Mouse (Mus musculus): ENCODE results near the gene Gsdma2. TPM values are rescaled to one million over a fixed set of nuclear protein-coding genes. Genes with fewer than 3 reads are reported as not detected.

Gsdma2 gene
- polyA plus RNA-seq, 1 experiment, result not detected

DNA sequence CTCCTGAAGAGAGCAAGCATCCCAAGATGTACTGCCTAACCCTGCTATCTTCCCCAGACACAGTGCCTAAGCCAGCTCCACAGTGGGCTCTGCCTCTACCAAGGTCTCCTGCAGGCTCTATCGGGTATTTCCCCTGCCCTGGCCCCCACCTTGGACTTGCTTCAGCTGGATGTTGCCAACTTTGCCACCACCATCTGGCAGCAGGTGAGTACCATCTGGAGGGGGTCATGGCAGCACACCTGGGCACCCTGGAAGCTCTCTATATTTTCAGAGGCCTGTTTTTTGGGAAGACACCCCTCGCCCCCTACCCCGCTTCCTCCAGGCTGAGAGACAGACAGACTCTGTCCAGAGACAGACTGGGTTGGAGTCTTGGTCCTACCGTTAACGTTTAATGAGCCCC, 55.8 kb downstream of the Gsdma2 start:
- TF ChIP-seq USF1 (IDR thresholded peaks at IDR 0.05; ENCODE audit: low read depth) (no peak), CEBPB (IDR thresholded peaks at IDR 0.05; ENCODE audit: insufficient read depth, poor library complexity, severe bottlenecking) (no peak), POLR2AphosphoS2 (IDR thresholded peaks at IDR 0.05; ENCODE audit: insufficient read length, low read depth) (no peak), SRF (IDR thresholded peaks at IDR 0.05; ENCODE audit: control insufficient read depth, insufficient read length, low read depth) (no peak), MYOG (IDR thresholded peaks at IDR 0.05; ENCODE audit: control insufficient read depth in 1 of 3, insufficient read depth in 1 of 3, insufficient read length in 2 of 3, low read depth in 2 of 3) (no peak), REST (IDR thresholded peaks at IDR 0.05; ENCODE audit: insufficient read depth, insufficient read length) (no peak), MYOD1 (IDR thresholded peaks at IDR 0.05; ENCODE audit: control insufficient read depth in 1 of 3, insufficient read length in 2 of 3, low read depth in 2 of 3) (no peak), TCF12 (IDR thresholded peaks at IDR 0.05; ENCODE audit: insufficient read depth, poor library complexity, severe bottlenecking) (no peak), E2F4 (IDR thresholded peaks at IDR 0.05; ENCODE audit: insufficient read depth) (no peak), POLR2A (IDR thresholded peaks at IDR 0.05; ENCODE audit: insufficient read length, low read depth) (no peak), TCF3 (IDR thresholded peaks at IDR 0.05; ENCODE audit: insufficient read length, low read depth) (no peak), MAX (IDR thresholded peaks at IDR 0.05; ENCODE audit: low read depth) (no peak)
- no peaks in the 10 kb centered on the region for H3K36me3 ChIP-seq (ENCODE audit: control insufficient read depth, insufficient read depth)
- H3K4me3 ChIP-seq, result no peak overlapping the region
- no peak overlapping the region for H3ac ChIP-seq (ENCODE audit: control insufficient read depth, insufficient read length)
- no peak overlapping the region for H3K4me2 ChIP-seq (ENCODE audit: low read depth)
- H3K27me3 ChIP-seq (ENCODE audit: control insufficient read depth, insufficient read depth, insufficient read length), result no peaks in the 10 kb centered on the region
- no peaks in the 10 kb centered on the region for H3K79me2 ChIP-seq (ENCODE audit: control insufficient read depth, insufficient read depth)

DNA sequence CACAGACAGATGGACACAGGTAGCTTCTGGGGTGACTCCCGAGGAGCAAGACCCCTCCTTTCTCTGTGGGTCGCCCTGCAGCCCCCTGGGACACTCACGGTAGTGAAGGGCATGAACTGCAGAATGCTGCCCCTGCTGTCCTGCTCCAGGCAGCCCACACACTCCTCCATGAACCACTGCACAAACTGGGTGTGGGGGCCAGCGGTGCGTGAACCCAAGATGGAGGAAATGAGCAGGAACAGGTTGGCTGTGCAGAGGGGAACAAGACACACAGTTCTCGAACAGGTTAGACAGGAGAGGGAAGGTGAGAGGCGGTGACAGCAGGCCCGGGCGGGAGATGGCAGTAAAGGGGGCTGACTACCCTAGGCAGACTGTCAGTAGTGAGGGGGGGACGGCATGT, 58.5 kb downstream of the Gsdma2 start:
- TF ChIP-seq MYOG (IDR thresholded peaks at IDR 0.05; ENCODE audit: control insufficient read depth in 1 of 3, insufficient read depth in 1 of 3, insufficient read length in 2 of 3, low read depth in 2 of 3) (no peak), CEBPB (IDR thresholded peaks at IDR 0.05; ENCODE audit: insufficient read depth, poor library complexity, severe bottlenecking) (no peak), TCF12 (IDR thresholded peaks at IDR 0.05; ENCODE audit: insufficient read depth, poor library complexity, severe bottlenecking) (no peak), MAX (IDR thresholded peaks at IDR 0.05; ENCODE audit: low read depth) (no peak), REST (IDR thresholded peaks at IDR 0.05; ENCODE audit: insufficient read depth, insufficient read length) (no peak), TCF3 (IDR thresholded peaks at IDR 0.05; ENCODE audit: insufficient read length, low read depth) (no peak), POLR2AphosphoS2 (IDR thresholded peaks at IDR 0.05; ENCODE audit: insufficient read length, low read depth) (no peak), E2F4 (IDR thresholded peaks at IDR 0.05; ENCODE audit: insufficient read depth) (no peak), POLR2A (IDR thresholded peaks at IDR 0.05; ENCODE audit: insufficient read length, low read depth) (no peak), MYOD1 (IDR thresholded peaks at IDR 0.05; ENCODE audit: control insufficient read depth in 1 of 3, insufficient read length in 2 of 3, low read depth in 2 of 3) (no peak), SRF (IDR thresholded peaks at IDR 0.05; ENCODE audit: control insufficient read depth, insufficient read length, low read depth) (no peak), USF1 (IDR thresholded peaks at IDR 0.05; ENCODE audit: low read depth) (no peak)
- Histone ChIP-seq H3K36me3 (ENCODE audit: control insufficient read depth, insufficient read depth) (no peaks in the 10 kb centered on the region), H3ac (ENCODE audit: control insufficient read depth, insufficient read length) (no peak overlapping the region), H3K4me3 (no peak overlapping the region), H3K79me2 (ENCODE audit: control insufficient read depth, insufficient read depth) (no peaks in the 10 kb centered on the region), H3K4me2 (ENCODE audit: low read depth) (no peak overlapping the region), H3K27me3 (ENCODE audit: control insufficient read depth, insufficient read depth, insufficient read length) (no peaks in the 10 kb centered on the region)

Other genes starting within 250 kb of the Gsdma2 start
- 8.7 TPM for gene Pgap3, start 246.3 kb upstream of the Gsdma2 start, polyA plus RNA-seq (2012; fragmentation: generic; extraction: Trizol)
- 33.5 TPM for gene Erbb2, start 234.3 kb upstream of the Gsdma2 start, polyA plus RNA-seq (2012; fragmentation: generic; extraction: Trizol)
- gene Mien1, start 207.8 kb upstream of the Gsdma2 start, polyA plus RNA-seq (2012; fragmentation: generic; extraction: Trizol), result 112 TPM
- gene Grb7, start 200.4 kb upstream of the Gsdma2 start, polyA plus RNA-seq (2012; fragmentation: generic; extraction: Trizol), result not detected
- not detected for gene Ikzf3, start 100.7 kb upstream of the Gsdma2 start, polyA plus RNA-seq (2012; fragmentation: generic; extraction: Trizol)
- gene Zpbp2, start 95.7 kb upstream of the Gsdma2 start, polyA plus RNA-seq (2012; fragmentation: generic; extraction: Trizol), result not detected
- 43.5 TPM for gene Ormdl3, start 59.4 kb upstream of the Gsdma2 start, polyA plus RNA-seq (2012; fragmentation: generic; extraction: Trizol)
- not detected for gene Lrrc3c, start 48.5 kb upstream of the Gsdma2 start, polyA plus RNA-seq (2012; fragmentation: generic; extraction: Trizol)
- 0.44 TPM for gene Gm12355, start 21.1 kb upstream of the Gsdma2 start, polyA plus RNA-seq (2012; fragmentation: generic; extraction: Trizol)
- not detected for gene Gsdma3, start 20.4 kb upstream of the Gsdma2 start, polyA plus RNA-seq (2012; fragmentation: generic; extraction: Trizol)
- 0.04 TPM for gene Gsdma, start 17.6 kb downstream of the Gsdma2 start, polyA plus RNA-seq (2012; fragmentation: generic; extraction: Trizol)
- 250 TPM for gene Psmd3, start 35.8 kb downstream of the Gsdma2 start, polyA plus RNA-seq (2012; fragmentation: generic; extraction: Trizol)
- not detected for gene Csf3, start 54.5 kb downstream of the Gsdma2 start, polyA plus RNA-seq (2012; fragmentation: generic; extraction: Trizol)
- gene Med24, start 82.7 kb downstream of the Gsdma2 start, polyA plus RNA-seq (2012; fragmentation: generic; extraction: Trizol), result 32.5 TPM
- 68.9 TPM for gene Thra, start 93.9 kb downstream of the Gsdma2 start, polyA plus RNA-seq (2012; fragmentation: generic; extraction: Trizol)
- gene Nr1d1, start 128.6 kb downstream of the Gsdma2 start, polyA plus RNA-seq (2012; fragmentation: generic; extraction: Trizol), result 49.1 TPM
- gene Msl1, start 148.8 kb downstream of the Gsdma2 start, polyA plus RNA-seq (2012; fragmentation: generic; extraction: Trizol), result 35.6 TPM
- 22.1 TPM for gene Casc3, start 158.1 kb downstream of the Gsdma2 start, polyA plus RNA-seq (2012; fragmentation: generic; extraction: Trizol)
- 3.5 TPM for gene Rapgefl1, start 190.0 kb downstream of the Gsdma2 start, polyA plus RNA-seq (2012; fragmentation: generic; extraction: Trizol)
- gene Wipf2, start 216.9 kb downstream of the Gsdma2 start, polyA plus RNA-seq (2012; fragmentation: generic; extraction: Trizol), result 5.3 TPM

Measured in myocyte (in vitro differentiated cells).